Mouse (Mus musculus): ENCODE results near the gene Csf1.
A peak's percentile ranks its signal among the peaks of the same experiment; 100 is the strongest.

The Csf1 gene

DNA sequence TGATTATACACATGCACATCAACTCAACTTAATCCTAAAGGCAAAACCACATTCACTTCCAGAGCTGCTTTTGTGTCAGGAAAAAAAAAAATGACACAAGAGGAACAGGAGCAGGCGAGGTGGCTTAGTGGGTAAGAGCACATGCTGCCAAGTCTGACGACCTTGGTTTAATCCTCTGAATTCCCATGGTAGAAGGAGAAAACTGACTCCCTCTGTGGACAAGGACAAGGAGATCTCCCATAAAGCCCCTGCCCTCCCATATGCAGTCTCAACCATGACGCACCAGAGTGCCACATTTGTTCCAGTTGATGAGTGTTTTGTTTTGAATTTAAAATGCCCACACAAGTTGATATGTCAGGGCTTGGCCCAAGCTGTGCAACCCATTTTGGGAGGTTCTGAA lies 51.1 kb downstream of the Csf1 start:
- peak; percentile 34 to 54 for DNase-seq (ENCODE audit: inconsistent age in 2 of 2, low spot score in 1 of 2)

DNA sequence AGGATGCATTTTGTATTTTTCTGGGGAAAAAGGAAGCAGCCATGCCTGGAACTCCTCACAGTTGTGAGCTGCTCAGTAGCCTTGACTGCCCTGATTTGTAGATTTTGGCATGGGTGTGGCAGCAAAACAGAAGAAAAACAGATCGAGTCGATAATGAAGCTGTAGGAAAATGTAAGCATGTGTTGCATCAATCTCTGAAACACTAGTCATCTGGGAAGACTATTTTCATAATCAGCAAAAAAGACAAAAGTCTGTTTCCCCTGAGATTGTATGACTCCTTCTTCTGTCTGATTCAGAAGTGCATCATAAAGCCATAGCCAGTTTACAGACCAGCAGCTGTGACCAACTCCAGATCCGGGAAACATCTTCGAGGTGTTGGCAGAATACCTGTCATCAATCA lies 53.0 kb downstream of the Csf1 start:
- DNase-seq (ENCODE audit: inconsistent age in 2 of 2, low spot score in 1 of 2), result no peak

DNA sequence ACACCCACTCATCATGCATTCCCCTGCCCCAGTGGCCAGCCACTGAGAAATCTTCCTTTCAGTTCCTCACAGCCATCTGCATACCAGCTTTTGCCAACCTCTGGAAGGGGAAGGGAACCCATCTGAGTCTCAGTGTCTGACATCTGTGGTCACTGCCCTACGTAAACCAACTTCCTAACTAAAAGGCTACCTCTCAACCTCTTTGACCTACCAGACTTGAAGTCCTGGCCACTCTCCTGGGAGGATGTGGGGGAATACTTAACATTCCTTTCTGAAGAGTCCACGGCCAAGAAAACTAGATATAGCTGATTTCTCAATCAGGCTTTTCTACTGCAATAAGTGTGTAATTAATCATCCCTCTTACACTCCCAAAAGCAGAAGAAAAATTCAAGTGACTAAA lies 54.1 kb downstream of the Csf1 start:
- peak in 1 of 2 experiments; percentile 42 for DNase-seq (ENCODE audit: inconsistent age in 2 of 2, low spot score in 1 of 2)

DNA sequence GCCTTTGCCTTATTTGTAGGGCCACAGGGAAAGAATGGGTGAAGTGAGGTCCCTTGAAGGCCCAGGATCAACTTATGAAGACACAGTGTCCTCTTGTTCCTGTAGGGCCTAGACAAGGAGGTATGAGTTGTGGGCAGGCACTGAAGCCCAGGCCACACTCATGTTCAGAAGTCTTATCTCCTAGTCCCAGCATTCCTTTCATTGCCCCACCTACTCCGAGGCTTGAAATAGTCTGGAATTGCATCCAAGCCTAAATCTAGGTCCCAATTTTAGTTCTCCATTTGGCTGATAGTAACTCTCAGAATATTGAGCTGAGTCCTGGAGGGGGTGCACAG lies 55.9 kb downstream of the Csf1 start:
- no peak for DNase-seq (ENCODE audit: inconsistent age in 2 of 2, low spot score in 1 of 2)

DNA sequence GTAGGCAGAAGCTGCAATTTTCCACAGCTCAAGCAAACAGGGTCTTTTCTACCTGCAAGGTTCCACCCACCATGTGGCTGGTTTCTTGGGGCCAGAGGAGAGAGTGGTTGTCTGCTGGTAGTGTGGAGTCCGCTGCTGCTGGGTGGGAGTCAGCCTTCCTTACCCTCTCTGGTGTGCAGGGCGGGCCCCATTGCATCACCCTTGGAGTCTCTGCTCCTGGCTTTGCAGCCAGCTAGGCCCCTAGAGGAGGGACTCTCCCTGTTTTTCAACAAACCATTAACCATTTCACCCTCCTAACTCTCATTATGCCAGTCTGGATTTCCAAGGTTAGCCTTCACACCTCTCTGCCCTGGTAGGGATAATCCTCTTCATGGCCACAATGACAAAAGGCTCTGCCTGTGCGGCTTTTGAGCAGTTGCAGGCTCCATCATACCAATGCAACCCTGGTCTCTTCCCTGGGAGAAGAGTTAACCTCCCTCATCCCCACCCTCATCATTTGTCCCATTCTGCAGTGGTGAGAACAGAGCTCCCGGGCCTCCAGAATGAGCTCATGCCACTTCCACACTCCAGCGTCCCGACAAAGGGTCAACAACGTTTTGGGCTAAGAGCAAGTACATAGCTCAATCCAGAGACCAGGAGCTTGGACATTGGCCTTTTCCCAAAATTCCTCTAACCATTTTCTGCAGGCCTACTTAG lies 56.4 kb downstream of the Csf1 start:
- DNase-seq (ENCODE audit: inconsistent age in 2 of 2, low spot score in 1 of 2), result no peak

DNA sequence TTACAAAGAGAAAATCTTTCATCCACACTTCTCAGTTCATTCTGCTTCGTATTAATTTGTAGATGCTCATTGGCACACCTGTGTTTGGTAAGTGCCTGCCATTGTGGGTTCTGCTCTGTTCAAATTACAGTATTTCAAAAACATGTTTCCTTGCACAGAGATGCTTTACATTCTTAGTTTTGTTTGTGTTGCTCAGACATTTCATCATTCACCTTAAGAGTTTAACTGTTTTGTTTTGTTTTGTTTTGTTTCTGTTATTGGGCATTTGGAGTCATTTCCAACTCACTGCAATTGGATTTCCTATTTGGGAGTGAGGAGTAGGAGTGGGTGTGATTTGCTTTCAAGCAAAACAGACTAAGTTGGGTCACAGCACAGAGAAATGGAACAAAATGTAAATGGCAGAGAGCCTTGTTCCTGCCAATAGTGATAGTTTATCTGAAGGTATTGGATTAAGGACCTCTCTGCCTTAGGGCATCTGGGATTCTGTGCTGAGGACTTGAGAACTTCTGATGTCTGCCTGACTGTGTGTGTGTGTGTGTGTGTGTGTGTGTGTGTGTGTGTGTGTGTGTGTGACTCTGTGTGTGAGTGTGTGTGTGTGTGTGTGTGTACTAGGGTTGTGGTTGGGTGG lies 58.4 kb downstream of the Csf1 start:
- DNase-seq (ENCODE audit: inconsistent age in 2 of 2, low spot score in 1 of 2), result no peak

DNA sequence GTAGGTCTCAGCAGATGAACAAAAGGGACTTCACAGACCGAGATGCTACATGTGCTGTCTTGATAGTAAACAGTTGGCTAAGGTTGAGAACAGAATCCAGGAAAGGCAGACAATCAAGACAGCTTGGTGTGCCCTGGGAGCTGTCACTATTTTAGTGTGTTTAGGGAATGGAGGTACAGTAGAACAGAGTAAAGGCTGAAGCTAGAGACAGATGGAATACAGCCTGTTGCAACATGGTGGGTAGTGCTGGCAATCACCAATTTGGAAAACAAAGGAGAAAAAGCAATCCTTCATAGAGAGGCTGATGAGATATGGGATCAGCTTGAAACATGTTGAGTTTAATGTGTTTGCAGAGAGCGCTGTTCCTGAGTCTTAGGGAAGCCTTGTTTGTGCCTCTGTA lies 59.6 kb downstream of the Csf1 start:
- no peak for DNase-seq (ENCODE audit: inconsistent age in 2 of 2, low spot score in 1 of 2)

DNA sequence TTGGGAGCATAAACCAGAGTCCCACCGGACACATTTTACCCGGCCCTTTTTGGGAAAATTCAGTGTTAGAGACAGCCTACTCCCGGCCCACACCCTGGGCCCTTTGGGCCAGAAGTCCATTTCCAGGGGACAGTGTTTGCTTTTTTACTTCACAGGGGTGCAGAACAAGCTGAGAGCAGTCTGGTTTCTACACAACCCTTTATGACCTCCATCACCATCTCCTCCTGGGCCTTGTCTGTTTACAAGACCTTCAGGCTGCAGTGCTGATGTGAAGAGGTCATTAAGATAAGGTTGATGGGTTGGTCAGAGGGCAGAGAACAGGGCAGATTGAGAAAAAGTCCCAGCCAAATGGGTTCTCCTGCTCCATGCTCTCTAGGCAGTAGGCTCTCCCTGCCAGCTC lies 63.4 kb downstream of the Csf1 start:
- no peak for DNase-seq (ENCODE audit: inconsistent age in 2 of 2, low spot score in 1 of 2)

DNA sequence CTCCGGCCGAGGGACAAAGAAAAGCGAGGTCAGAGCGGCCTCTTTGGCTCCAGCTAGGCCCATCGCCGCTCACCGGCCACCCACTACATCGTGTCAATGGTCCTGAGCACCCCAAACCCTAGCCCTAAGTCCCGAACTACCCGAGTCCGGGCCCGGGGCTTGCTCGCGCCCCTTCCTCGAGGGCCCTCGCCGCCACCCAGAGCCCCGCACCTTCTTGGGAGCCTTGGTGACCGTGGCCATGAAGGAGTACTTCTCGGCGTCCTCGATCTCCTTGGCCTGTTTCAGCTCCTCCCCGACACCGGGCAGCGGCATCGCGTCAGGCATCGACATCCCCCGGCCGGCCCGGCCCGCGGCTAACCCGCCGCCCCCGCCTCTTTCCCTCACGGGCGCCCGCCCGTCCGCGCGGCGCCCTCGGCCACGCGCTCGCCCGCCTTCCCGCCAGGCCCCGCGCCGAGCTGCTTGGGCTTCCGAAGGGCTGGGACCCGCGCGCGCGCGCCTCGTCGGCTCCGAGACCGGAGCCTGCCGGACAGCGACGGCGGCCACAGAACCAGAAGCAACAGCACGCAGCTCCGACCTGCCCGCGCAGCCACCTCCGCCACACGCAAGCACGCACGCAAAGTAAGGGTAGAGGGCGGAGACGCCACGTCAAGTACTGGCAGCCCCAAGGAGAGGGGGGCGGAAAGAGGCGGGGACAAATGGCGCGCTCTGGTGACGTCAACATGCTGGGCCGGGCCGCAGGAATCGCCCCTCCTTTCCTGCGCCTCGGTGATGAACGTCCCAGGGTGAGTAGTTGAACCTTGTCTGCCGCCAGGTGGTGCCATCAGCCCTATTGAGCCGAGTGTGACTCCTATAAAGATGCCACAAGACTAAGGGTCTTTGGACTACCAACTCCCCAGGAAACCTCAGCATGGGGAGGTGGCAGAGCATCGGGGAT lies 64.1 kb downstream of the Csf1 start, which contains the start of gene Ahcyl1:
Gene Ahcyl1, minus strand, starts transcription at position 613 of the 934 bp plus-strand sequence.
- peak; percentile 99 to 100 for DNase-seq (ENCODE audit: inconsistent age in 2 of 2, low spot score in 1 of 2)

DNA sequence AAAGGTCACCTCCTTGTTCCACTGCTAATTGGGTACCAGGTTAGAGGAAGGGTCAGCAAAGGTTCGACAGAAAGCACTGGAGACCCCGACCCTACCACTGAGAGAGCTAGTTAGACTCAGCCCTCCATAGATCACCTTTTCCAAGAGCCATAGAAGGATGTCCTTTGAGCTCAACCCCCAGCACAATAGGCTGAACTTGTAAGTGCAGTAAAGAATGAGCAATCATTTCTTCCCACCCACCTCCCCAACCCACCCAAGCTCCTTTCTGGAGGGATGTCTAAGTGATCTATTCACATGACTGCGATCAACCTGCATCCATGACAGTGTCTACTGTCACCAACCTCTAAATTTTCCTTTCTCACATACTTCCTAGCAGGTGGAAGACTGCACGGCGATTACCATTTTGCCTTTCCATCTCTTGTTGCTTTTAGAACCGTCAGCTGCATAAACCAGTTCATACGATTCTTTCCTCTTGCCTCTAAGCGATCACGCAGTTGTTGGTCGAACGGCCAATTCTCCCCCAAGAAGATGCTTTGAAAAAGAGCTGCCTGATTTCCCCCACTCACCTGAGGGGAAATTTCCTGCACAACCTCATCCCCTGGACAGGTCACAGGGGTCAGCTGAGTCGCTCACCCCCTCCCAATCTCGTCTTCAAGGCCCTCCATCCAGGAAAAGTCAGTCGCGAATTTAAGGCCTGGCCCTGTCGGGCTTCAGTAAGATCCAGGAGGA lies 64.9 kb downstream of the Csf1 start:
- no peak for DNase-seq (ENCODE audit: inconsistent age in 2 of 2, low spot score in 1 of 2)

DNA sequence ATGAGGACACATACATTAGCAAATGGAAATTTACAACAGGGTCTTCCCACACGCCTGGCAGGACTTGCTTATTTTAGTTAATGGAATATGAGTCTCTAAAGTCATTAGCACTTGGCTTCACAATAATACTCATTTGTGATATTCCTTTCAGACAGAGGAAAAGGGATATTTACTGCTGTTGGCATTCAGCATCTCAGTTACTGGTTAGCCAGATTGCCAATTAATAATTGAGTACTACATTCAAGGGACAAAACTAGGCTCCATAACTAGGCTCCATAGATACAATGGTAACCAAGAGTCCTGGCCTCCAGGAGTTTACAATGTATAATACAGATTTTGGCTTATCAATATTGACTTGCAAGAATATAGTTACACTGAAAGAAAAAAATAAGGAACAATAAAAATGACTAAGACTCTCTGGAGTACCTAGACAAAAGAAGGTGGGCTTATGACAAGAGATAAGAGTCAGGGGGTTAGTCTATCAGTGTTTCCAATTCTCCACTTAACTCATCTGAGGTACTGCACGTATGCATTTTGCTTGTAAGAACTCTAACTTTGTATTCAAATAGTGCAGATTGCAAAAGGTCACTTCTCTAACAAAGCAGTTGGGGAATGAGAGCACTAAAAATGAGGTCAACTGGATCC lies 65.9 kb downstream of the Csf1 start:
- peak in 1 of 2 experiments; percentile 42 for DNase-seq (ENCODE audit: inconsistent age in 2 of 2, low spot score in 1 of 2)
